22 mouse cellular contexts compared by ENCODE assay signal in the genomic region with DNA sequence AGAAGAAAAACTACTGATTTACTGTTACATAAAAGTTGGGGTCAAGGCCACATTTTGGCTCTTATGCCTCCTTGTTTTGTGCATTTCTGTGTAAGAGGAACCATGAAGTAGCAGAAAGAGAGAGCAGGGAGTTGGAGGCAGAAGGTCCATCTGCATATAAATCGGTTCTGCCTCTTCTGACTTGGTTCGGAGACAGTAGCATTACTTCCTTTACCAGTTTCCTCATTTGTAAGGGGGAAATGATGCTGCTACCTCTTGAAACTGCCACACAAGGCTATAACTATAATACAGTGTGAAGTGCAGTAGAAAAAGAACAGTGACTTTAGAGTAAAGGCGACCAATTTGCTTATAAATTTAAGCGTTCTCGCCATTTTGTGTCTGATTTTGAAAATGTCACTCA.
"Had no signal": no experiment of that assay in that cellular context is flagged by ENCODE, and none has a peak within 500 bp of the region (broad histone marks: within the 10 kb centered on the region; RNA-seq: fewer than 3 reads in every experiment).

No protein-coding gene starts in this region.

- H3K36me3 ChIP-seq: intestine, embryonic 15.5 days; kidney, embryonic 15.5 days; limb, embryonic 12.5 days; limb, embryonic 15.5 days; liver, embryonic 13.5 days; midbrain, embryonic 10.5 days; midbrain, embryonic 13.5 days; neural tube, embryonic 12.5 days; neural tube, embryonic 15.5 days had no signal

- H3K27ac ChIP-seq: intestine, embryonic 15.5 days; kidney, embryonic 15.5 days; limb, embryonic 12.5 days; limb, embryonic 15.5 days; liver, embryonic 13.5 days; macrophage; midbrain, embryonic 10.5 days; midbrain, embryonic 13.5 days; neural tube, embryonic 12.5 days; neural tube, embryonic 15.5 days had no signal

- DNase-seq: kidney, adult 11 months; kidney, adult 8-10 months; kidney, postnatal 10 days; kidney, postnatal 36 days; left cerebral cortex, postnatal 4 days; liver, embryonic 13.5 days; lung, adult 2 months; retina, postnatal 1 day; right cerebral cortex, postnatal 25 days; spleen, adult 18-20 months; thymus, postnatal 25 days had no signal

- H3K27me3 ChIP-seq: intestine, embryonic 15.5 days; kidney, embryonic 15.5 days; limb, embryonic 12.5 days; limb, embryonic 15.5 days; liver, embryonic 13.5 days; megakaryocyte, embryonic 14.5 days; midbrain, embryonic 13.5 days; neural tube, embryonic 12.5 days; neural tube, embryonic 15.5 days had no signal

- H3K9me3 ChIP-seq: intestine, embryonic 15.5 days; kidney, embryonic 15.5 days; limb, embryonic 12.5 days; limb, embryonic 15.5 days; liver, embryonic 13.5 days; megakaryocyte, embryonic 14.5 days; midbrain, embryonic 10.5 days; midbrain, embryonic 13.5 days; neural tube, embryonic 12.5 days; neural tube, embryonic 15.5 days had no signal

- H3K4me2 ChIP-seq: intestine, embryonic 15.5 days; kidney, embryonic 15.5 days; limb, embryonic 12.5 days; limb, embryonic 15.5 days; liver, embryonic 13.5 days; midbrain, embryonic 13.5 days; neural tube, embryonic 12.5 days; neural tube, embryonic 15.5 days had no signal

- H3K4me3 ChIP-seq: intestine, embryonic 15.5 days; kidney, embryonic 15.5 days; limb, embryonic 12.5 days; limb, embryonic 15.5 days; liver, embryonic 13.5 days; megakaryocyte, embryonic 14.5 days; midbrain, embryonic 10.5 days; midbrain, embryonic 13.5 days; neural tube, embryonic 12.5 days; neural tube, embryonic 15.5 days had no signal

- H3K4me1 ChIP-seq: intestine, embryonic 15.5 days; kidney, embryonic 15.5 days; limb, embryonic 12.5 days; limb, embryonic 15.5 days; liver, embryonic 13.5 days; megakaryocyte, embryonic 14.5 days had no signal

- H3K9ac ChIP-seq: intestine, embryonic 15.5 days; kidney, embryonic 15.5 days; limb, embryonic 12.5 days; limb, embryonic 15.5 days; liver, embryonic 13.5 days; midbrain, embryonic 13.5 days; neural tube, embryonic 12.5 days; neural tube, embryonic 15.5 days had no signal

- ATAC-seq: intestine, embryonic 15.5 days; midbrain, embryonic 13.5 days; midbrain, embryonic 16.5 days had no signal
